Mouse (Mus musculus) forebrain, postnatal 0 days (tissue): ENCODE measurements around the gene Supt5. TPM values are rescaled to one million over a fixed set of nuclear protein-coding genes. Genes with fewer than 3 reads are reported as not detected.

Source experiments
- ATAC-seq: fragments of 200-750 bp; cut with Nextera tagmentation; 2 replicates; pipeline ENCODE4 v1.8.0; 2017; ENCODE audit warnings: mild to moderate bottlenecking, moderate library complexity
- DNase-seq: peaks from one replicate; pipeline ENCODE4 v3.0.0-alpha.2; 2015
- H3K27ac ChIP-seq: fragments of 300-500 bp; sonication (generic); 2 replicates; pipeline ENCODE4 v1.5.1; 2014; ENCODE audit warnings: low read depth, mild to moderate bottlenecking, antibody characterized with exemption, low read length, moderate library complexity, mixed read lengths
- H3K27me3 ChIP-seq: fragments of 300-500 bp; sonication (generic); 2 replicates; pipeline ENCODE4 v1.6.1; 2014; ENCODE audit warnings: mild to moderate bottlenecking, low read length, mixed read lengths; ENCODE audit not compliant: insufficient read depth
- H3K36me3 ChIP-seq: fragments of 300-500 bp; sonication (generic); 2 replicates; pipeline ENCODE4 v1.6.1; 2014; ENCODE audit warnings: mild to moderate bottlenecking, moderate library complexity; ENCODE audit not compliant: insufficient read depth
- H3K4me1 ChIP-seq: fragments of 300-500 bp; sonication (generic); 2 replicates; pipeline ENCODE4 v1.6.1; 2014; ENCODE audit warnings: antibody characterized with exemption; ENCODE audit not compliant: insufficient read depth
- H3K4me2 ChIP-seq: fragments of 300-500 bp; sonication (generic); 2 replicates; pipeline ENCODE4 v1.6.1; 2014; ENCODE audit warnings: low read depth, mild to moderate bottlenecking, moderate library complexity
- H3K4me3 ChIP-seq: fragments of 300-500 bp; sonication (generic); 2 replicates; pipeline ENCODE4 v1.5.1; 2014; ENCODE audit warnings: low read depth, low read length, mixed read lengths
- H3K9ac ChIP-seq: fragments of 300-500 bp; sonication (generic); 2 replicates; pipeline ENCODE4 v1.6.1; 2014; ENCODE audit warnings: mild to moderate bottlenecking
- H3K9me3 ChIP-seq: fragments of 300-500 bp; sonication (generic); 2 replicates; pipeline ENCODE4 v1.6.1; 2016; ENCODE audit warnings: low read length
- CTCF ChIP-seq: sonication (generic); IDR thresholded peaks from 2 replicates; pipeline ENCODE4 v1.5.1; 2016; ENCODE audit warnings: antibody characterized with exemption, control low read depth, low read depth
- WGBS: fragments of 180-500 bp; shearing (Covaris S2); extraction: QIAGEN DNeasy Blood & Tissue Kit; methylation state at CpG from one replicate; pipeline ENCODE4 v1.1.7; 2014; 5-methylcytosine and 5-hydroxymethylcytosine counted together
- polyA plus RNA-seq: library from polyadenylated mRNA; unstranded; fragments of >200 nt; fragmentation: Nextera tagmentation; extraction: Ambion mirVana; gene quantifications from 2 replicates; pipeline ENCODE4 v1.2.1, GENCODE M21; 2015
- total RNA-seq: library from RNA; depleted of rRNA; stranded (reverse); fragments of >200 nt; gene quantifications from 2 replicates; pipeline ENCODE4 v1.2.3, GENCODE M21; 2014

Gene Supt5
- total and polyA plus RNA-seq, 2 experiments from 2014 or later, result 83.3 to 111 TPM

DNA sequence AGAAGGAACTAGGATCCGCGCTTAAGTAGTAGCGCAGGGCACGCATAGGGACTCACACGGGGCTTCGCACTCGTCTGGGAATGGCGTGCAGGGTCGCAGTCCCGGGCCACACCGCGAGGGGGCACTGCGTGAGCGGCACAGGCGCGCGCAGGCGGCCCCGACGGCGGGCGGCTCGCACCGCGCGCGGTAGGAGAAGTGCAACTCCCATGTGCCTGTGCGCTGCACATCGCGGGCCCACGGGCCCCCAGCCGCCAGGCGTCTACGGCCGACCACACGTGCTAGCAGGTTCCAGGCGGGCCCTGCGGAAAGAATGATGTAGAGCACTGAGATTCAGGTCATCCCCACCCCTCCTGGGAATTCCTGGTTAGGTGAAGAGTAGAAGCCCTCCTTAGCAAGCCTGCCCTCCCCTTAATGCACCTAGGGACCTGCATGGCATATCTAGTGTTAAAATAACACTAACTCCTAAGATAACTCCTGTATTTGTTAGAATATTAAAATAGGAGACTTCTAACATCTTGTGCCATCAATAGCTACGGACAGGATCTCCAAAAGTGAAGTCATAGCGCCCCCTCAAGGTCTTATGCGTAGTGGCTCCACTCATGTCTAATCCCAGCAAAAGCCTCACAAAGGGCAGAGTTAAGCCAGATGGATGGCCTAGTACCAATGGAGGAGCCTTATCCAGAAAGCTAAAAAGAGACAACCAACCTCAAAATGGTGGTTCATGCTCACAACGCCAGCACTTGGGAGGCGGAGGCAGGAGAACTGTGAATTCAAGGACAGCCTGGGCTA lies 39.5 kb downstream of the Supt5 start:
- no peak overlapping the region for H3K9ac ChIP-seq
- H3K4me3 ChIP-seq, result 0 out of 2 replicates have a peak overlapping the region, but pooled peaks have one; percentile 13
- no peaks in the 10 kb centered on the region; the same call in 1 of the 2 replicates for H3K27me3 ChIP-seq
- DNase-seq (peak; percentile 82), ATAC-seq (peak; percentile 64)
- H3K36me3 ChIP-seq, result no peaks in the 10 kb centered on the region
- peak overlapping the region; percentile 41 for H3K4me2 ChIP-seq
- H3K4me1 ChIP-seq, result no peaks in the 10 kb centered on the region
- no peak overlapping the region for H3K27ac ChIP-seq
- peak; percentile 75 for TF ChIP-seq CTCF
- 10% methylated on average over 43 of the region's 43 CpGs for WGBS
- no peaks in the 10 kb centered on the region for H3K9me3 ChIP-seq

- peaks cover 19% of the 10 kb centered on the region for H3K27me3 ChIP-seq
- TF ChIP-seq CTCF, result no peak
- peak; percentile 80 for ATAC-seq
- no peaks in the 10 kb centered on the region for H3K36me3 ChIP-seq
- H3K27ac ChIP-seq, result no peak overlapping the region
- H3K9me3 ChIP-seq, result no peaks in the 10 kb centered on the region
- peak; percentile 88 for DNase-seq
- under 1% methylated on average over 57 of the region's 63 CpGs for WGBS
- peak overlapping the region; percentile 55 for H3K9ac ChIP-seq
- peak overlapping the region; percentile 83 for H3K4me2 ChIP-seq
- H3K4me3 ChIP-seq, result peak overlapping the region; percentile 53
- H3K4me1 ChIP-seq, result no peaks in the 10 kb centered on the region
These were observed 44.1 kb downstream of the Supt5 start for GRCm38 (mm10) chr7:28294481-28294880.

DNA sequence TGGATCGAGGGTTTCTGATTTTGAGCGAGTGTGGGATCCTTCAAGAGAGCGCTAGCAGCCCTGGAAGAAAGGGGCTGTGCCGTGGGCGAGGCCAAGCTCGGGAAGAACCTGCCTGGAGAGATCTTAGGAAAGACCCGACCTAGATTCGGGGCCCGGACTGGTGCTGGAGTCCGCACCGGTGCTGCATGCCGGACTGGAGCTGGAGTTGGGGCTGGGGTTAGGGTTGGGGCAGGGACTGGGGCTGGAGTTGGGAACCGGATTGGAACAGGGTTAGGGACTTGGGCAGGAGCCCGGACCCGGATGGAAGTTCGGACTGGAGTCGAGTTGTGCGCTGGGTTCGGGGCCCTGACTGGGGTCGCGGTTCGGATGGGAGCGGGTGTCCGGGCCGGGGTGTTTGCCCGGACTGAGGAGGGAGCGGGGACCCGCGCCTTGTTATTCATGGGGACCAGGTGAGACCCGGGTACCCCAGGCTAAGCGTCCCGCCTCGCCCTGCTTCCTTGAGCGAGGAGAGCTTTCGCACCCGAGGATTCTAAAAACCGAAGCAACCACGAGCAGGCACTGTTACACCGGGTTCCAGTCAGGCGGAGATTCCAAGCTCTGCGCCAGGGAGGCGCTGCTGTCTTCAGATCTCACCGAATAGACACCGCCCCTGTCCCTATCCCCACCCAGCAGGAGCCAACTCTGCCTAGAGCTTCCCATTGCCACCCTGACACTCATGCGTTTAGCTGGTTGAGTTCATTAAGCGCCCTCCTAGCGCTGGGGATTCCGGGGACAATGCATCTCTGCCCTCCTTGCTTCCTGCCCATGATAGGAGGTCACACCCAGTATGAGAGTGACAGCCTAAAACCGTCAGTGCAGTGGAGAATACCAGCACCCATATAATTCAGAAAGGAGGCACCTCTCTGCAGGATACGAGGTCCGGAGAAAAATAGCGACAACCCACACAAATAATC lies 47.6 kb downstream of the Supt5 start, which contains the start of gene Selenov:
Gene Selenov (minus strand): TSS at position 549 of the 953 bp plus-strand sequence.
- no peak within 1 kb of the TSS for H3K27ac ChIP-seq
- no peak within 1 kb of the TSS for H3K9ac ChIP-seq
- no peaks in the 10 kb centered on the region for H3K36me3 ChIP-seq
- H3K27me3 ChIP-seq, result peaks cover 26% of the 10 kb centered on the region
- H3K9me3 ChIP-seq, result no peaks in the 10 kb centered on the region
- peak; percentile 60 for DNase-seq
- 2% methylated on average over 52 of the region's 52 CpGs for whole genome bisulfite sequencing
- peak within 1 kb of the TSS; percentile 46 for H3K4me2 ChIP-seq
- peak within 1 kb of the TSS; percentile 26 for H3K4me3 ChIP-seq
- ATAC-seq, result peak; percentile 72
- H3K4me1 ChIP-seq, result no peaks in the 10 kb centered on the region
- peak; percentile 59 for TF ChIP-seq CTCF

- peak; percentile 23; the same call in 1 of the 2 replicates for ATAC-seq
- WGBS, result 3% methylated on average over 18 of the region's 18 CpGs
- peak overlapping the region; percentile 26 for H3K4me3 ChIP-seq
- H3K4me1 ChIP-seq, result no peaks in the 10 kb centered on the region
- no peaks in the 10 kb centered on the region for H3K9me3 ChIP-seq
- peak; percentile 39 for DNase-seq
- H3K27ac ChIP-seq, result no peak overlapping the region
- no peak overlapping the region for H3K9ac ChIP-seq
- peak overlapping the region; percentile 46 for H3K4me2 ChIP-seq
- no peaks in the 10 kb centered on the region for H3K36me3 ChIP-seq
- peaks cover 26% of the 10 kb centered on the region for H3K27me3 ChIP-seq
- TF ChIP-seq CTCF, result peak; percentile 47
These were observed 48.4 kb downstream of the Supt5 start for GRCm38 (mm10) chr7:28290165-28290564.

DNA sequence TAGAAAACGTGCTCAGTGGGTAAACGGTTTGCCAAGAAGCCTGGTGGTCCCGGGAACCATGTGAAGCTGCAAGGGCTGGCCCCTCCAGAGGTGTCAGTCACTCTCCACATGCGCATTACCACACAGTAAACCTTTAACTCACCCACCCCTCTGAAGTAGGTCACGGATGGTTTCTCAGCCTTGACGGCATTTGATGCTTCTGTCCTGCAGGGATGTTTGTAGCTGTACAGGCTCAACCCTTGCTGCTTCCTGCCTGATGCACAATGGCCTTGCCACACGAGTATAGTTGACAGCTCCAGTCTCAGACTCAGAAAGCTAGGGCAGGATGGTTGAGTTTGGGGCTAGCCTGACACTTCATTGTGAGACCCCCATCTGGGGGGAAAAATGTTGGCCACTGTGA lies 57.9 kb downstream of the Supt5 start:
- Histone ChIP-seq H3K27me3 (no peaks in the 10 kb centered on the region), H3K4me3 (no peak overlapping the region), H3K9ac (no peak overlapping the region), H3K36me3 (no peaks in the 10 kb centered on the region), H3K9me3 (no peaks in the 10 kb centered on the region), H3K4me2 (no peak overlapping the region), H3K27ac (no peak overlapping the region), H3K4me1 (peaks cover 12% of the 10 kb centered on the region)
- 88% methylated on average over 7 of the region's 7 CpGs for WGBS
- no peak for TF ChIP-seq CTCF
- DNase-seq, result no peak
- no peak for ATAC-seq

- no peaks in the 10 kb centered on the region for H3K9me3 ChIP-seq
- TF ChIP-seq CTCF, result no peak
- no peaks in the 10 kb centered on the region for H3K27me3 ChIP-seq
- WGBS, result 90% methylated on average over 7 of the region's 7 CpGs
- peaks cover 12% of the 10 kb centered on the region for H3K4me1 ChIP-seq
- DNase-seq (no peak), ATAC-seq (no peak)
- H3K9ac ChIP-seq, result peak overlapping the region; percentile 89
- H3K4me3 ChIP-seq, result peak overlapping the region; percentile 76
- peak overlapping the region; percentile 70 for H3K4me2 ChIP-seq
- 0 out of 2 replicates have a peak, but pooled peaks cover 4% of the 10 kb centered on the region for H3K36me3 ChIP-seq
- H3K27ac ChIP-seq, result no peak overlapping the region; the same call in 1 of the 2 replicates
These were observed 60.3 kb downstream of the Supt5 start for GRCm38 (mm10) chr7:28278279-28278652.
